In the genomic region with DNA sequence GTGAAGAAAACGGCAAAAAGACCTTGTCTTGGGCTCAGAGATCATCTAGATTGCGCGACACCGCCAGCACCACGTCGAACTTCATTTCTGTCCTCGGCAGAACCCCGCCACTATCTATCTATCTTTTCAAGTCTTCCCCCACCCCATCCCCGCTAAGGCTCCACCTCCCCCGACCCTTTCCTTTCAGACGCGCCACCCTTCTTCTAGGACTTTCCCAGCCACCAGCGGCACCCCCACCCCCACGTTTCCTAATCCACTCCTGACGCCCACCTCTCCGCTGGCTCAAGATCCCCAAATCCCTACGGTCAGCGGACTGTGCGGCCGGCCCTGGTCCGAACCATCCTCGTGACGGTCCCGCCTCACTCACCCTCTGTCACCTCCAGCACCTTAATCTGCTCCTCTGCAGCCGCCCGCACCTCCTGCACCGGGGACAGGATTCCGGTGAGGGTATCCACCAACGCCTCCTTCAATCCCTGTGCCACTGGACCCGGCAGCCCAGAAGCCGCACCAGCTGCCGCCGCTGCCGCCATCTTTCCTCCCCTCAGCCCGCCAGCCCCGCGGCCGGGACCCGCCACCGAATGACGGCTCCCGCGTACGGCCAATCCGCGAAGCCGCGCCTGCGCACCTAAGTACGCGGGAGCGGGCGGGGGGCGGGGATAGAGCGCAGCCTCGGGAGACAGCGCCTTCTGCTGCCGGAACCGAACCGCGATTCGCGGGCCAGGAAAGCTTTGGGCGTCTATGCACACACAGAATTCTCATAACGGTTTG, we compare ENCODE assay signal across 8 mouse cellular contexts. TPM values are rescaled to one million over a fixed set of nuclear protein-coding genes. Genes with fewer than 3 reads are reported as not detected.
DNase-seq lines count a peak whose midpoint lies in the region; ATAC-seq and TF ChIP-seq lines count a peak whose summit lies in the region.

A gene (minus strand): TSS at position 599 of the 768 bp plus-strand sequence.

- H3K4me1 ChIP-seq in bone marrow macrophage, adult 2 months (ENCODE audit: control insufficient read depth, insufficient read depth, low read length), result peaks cover 24% of the 10 kb centered on the region
- peaks cover 6% of the 10 kb centered on the region; the same call in 1 of the 2 replicates for H3K4me1 ChIP-seq in embryonic fibroblast, embryonic 13.5 days (ENCODE audit: control insufficient read depth, insufficient read depth, low read length)
- peaks cover 9% of the 10 kb centered on the region for H3K4me1 ChIP-seq in kidney, embryonic 14.5 days (ENCODE audit: control insufficient read depth, insufficient read depth, low read length)
- H3K4me1 ChIP-seq in limb, embryonic 15.5 days, result peaks cover 18% of the 10 kb centered on the region

- H3K4me2 ChIP-seq in kidney, embryonic 14.5 days (replicated peaks; ENCODE audit: low read depth, low read length), result peak within 1 kb of the TSS; percentile 62
- peak within 1 kb of the TSS; percentile 59 for H3K4me2 ChIP-seq in limb, embryonic 15.5 days

- H3K27me3 ChIP-seq in kidney, embryonic 14.5 days (ENCODE audit: control insufficient read depth, insufficient read depth, low read length), result no peaks in the 10 kb centered on the region
- no peaks in the 10 kb centered on the region for H3K27me3 ChIP-seq in limb, embryonic 15.5 days

- WGBS in kidney, embryonic 14.5 days, result under 1% methylated on average over 63 of the region's 65 CpGs
- WGBS in limb, embryonic 15.5 days, result under 1% methylated on average over 65 of the region's 65 CpGs

- H3K9ac ChIP-seq in kidney, embryonic 14.5 days (ENCODE audit: low read depth, low read length), result peak within 1 kb of the TSS; percentile 72
- H3K9ac ChIP-seq in limb, embryonic 15.5 days, result peak within 1 kb of the TSS; percentile 87

- peak within 1 kb of the TSS; percentile 46 for H3K27ac ChIP-seq in bone marrow macrophage, adult 2 months (ENCODE audit: insufficient read depth, low read depth, low read length)
- H3K27ac ChIP-seq in embryonic fibroblast, embryonic 13.5 days (ENCODE audit: insufficient read depth, low read length), result peak within 1 kb of the TSS; percentile 58
- H3K27ac ChIP-seq in kidney, embryonic 14.5 days (ENCODE audit: low read depth, low read length), result peak within 1 kb of the TSS; percentile 68; the same call in 1 of the 2 replicates
- peak within 1 kb of the TSS; percentile 91 for H3K27ac ChIP-seq in limb, embryonic 15.5 days

- ATAC-seq in kidney, embryonic 14.5 days (ENCODE audit: low FRiP score, low TSS enrichment), result peak; percentile 93
- ATAC-seq in limb, embryonic 15.5 days (ENCODE audit: insufficient number of reproducible peaks, low FRiP score, low TSS enrichment, low read depth), result peak; percentile 88

- TF ChIP-seq CTCF in bone marrow macrophage, adult 2 months (IDR thresholded peaks at IDR 0.05; ENCODE audit: low read depth, low read length), result peak; percentile 40
- peak; percentile 64 for TF ChIP-seq CTCF in embryonic fibroblast, embryonic 13.5 days (IDR thresholded peaks at IDR 0.05; ENCODE audit: borderline replicate concordance, insufficient read depth, low read length)

- H3K36me3 ChIP-seq in kidney, embryonic 14.5 days (ENCODE audit: control insufficient read depth, insufficient read depth, low read length), result peaks cover 20% of the 10 kb centered on the region
- H3K36me3 ChIP-seq in limb, embryonic 15.5 days, result peaks cover 16% of the 10 kb centered on the region; the same call in 1 of the 2 replicates

- peak; percentile 93 for DNase-seq in A20 (ENCODE audit: low read depth, low spot score)
- peak; percentile 90 for DNase-seq in heart, adult 9 months (ENCODE audit: low spot score in 2 of 2)
- DNase-seq in monocyte, adult 2 months (ENCODE audit: low read depth in 1 of 2, low spot score in 2 of 2), result peak; percentile 48 to 78
- peak; percentile 86 for DNase-seq in spleen, postnatal 36 days (ENCODE audit: low spot score in 2 of 2)

- no peaks in the 10 kb centered on the region for H3K9me3 ChIP-seq in kidney, embryonic 14.5 days (ENCODE audit: control insufficient read depth, low read length)
- no peaks in the 10 kb centered on the region for H3K9me3 ChIP-seq in limb, embryonic 15.5 days

- H3K4me3 ChIP-seq in bone marrow macrophage, adult 2 months (ENCODE audit: insufficient read depth, low read length), result peak within 1 kb of the TSS; percentile 74
- H3K4me3 ChIP-seq in embryonic fibroblast, embryonic 13.5 days (ENCODE audit: insufficient read depth, low read length), result peak within 1 kb of the TSS; percentile 94
- peak within 1 kb of the TSS; percentile 69 for H3K4me3 ChIP-seq in kidney, embryonic 14.5 days (ENCODE audit: low read length)
- H3K4me3 ChIP-seq in limb, embryonic 15.5 days, result peak within 1 kb of the TSS; percentile 97

- no peak for TF ChIP-seq POLR2A in bone marrow macrophage, adult 2 months (IDR thresholded peaks at IDR 0.05; ENCODE audit: borderline replicate concordance, low read depth, low read length)
- TF ChIP-seq POLR2A in embryonic fibroblast, embryonic 13.5 days (IDR thresholded peaks at IDR 0.05; ENCODE audit: low read depth, low read length), result peak; percentile 75; the same call in 1 of the 2 replicates

RNA-seq across cellular contexts. Expression of the gene that starts here (rescaled TPM):
- polyA plus RNA-seq in bone marrow macrophage, adult 2 months (2012; ENCODE audit: insufficient read depth, insufficient read length, missing spikeins), result 31.7 and 32.3 TPM in 2 replicates
- polyA plus RNA-seq in embryonic fibroblast, embryonic 13.5 days (2011; ENCODE audit: insufficient read length, low read depth, missing spikeins), result 174 and 187 TPM in 2 replicates
- polyA plus RNA-seq in kidney, embryonic 14.5 days (2014; fragmentation: Nextera tagmentation; extraction: Ambion mirVana), result 160 and 176 TPM in 2 replicates
- 102 and 113 TPM in 2 replicates for polyA plus RNA-seq in limb, embryonic 15.5 days (2015; fragmentation: Nextera tagmentation; extraction: Ambion mirVana)

Comparison
In these comparisons a context has a peak if more than half of its experiments do, and no peak if none do; other contexts are left out.
1. Peak in every context shown above with its lines: DNase-seq, ATAC-seq, H3K4me3 ChIP-seq and H3K27ac ChIP-seq.